Mouse (Mus musculus): ENCODE data around the gene Hcrt. TPM values are rescaled to one million over a fixed set of nuclear protein-coding genes. Genes with fewer than 3 reads are reported as not detected.
A peak's percentile ranks its signal among the peaks of the same experiment; 100 is the strongest.

Gene Hcrt
- total RNA-seq, 1 experiment from 2014 or later = not detected

- peak; percentile 90 for DNase-seq
Measured at GRCm38 (mm10) chr11:100711783-100712615, 50.7 kb downstream of the Hcrt start, which contains the start of gene Kat2a. Kat2a (minus strand) TSS chr11:100712465.

Other genes starting within 250 kb of the Hcrt start
- gene Acly, start 234.9 kb downstream of the Hcrt start, total RNA-seq (2021) = 1,778 and 1,859 TPM in 2 replicates
- 4.1 and 5.5 TPM in 2 replicates for gene Ttc25, start 217.3 kb downstream of the Hcrt start, total RNA-seq (2021)
- 35.4 and 57.8 TPM in 2 replicates for gene Cnp, start 188.0 kb downstream of the Hcrt start, total RNA-seq (2021)
- 40.3 and 46.8 TPM in 2 replicates for gene Nkiras2, start 143.7 kb downstream of the Hcrt start, total RNA-seq (2021)
- 237 and 251 TPM in 2 replicates for gene Dnajc7, start 142.8 kb downstream of the Hcrt start, total RNA-seq (2021)
- gene Zfp385c, start 70.5 kb downstream of the Hcrt start, total RNA-seq (2021) = 0.43 TPM in 1 of 2 replicates, not detected in the other
- 47.4 and 63.8 TPM in 2 replicates for gene Dhx58, start 58.7 kb downstream of the Hcrt start, total RNA-seq (2021)
- gene Kat2a, start 50.5 kb downstream of the Hcrt start, total RNA-seq (2021) = 52.2 and 53.5 TPM in 2 replicates
- not detected in 2 replicates for gene Hspb9, start 49.1 kb downstream of the Hcrt start, total RNA-seq (2021)
- gene Rab5c, start 24.7 kb downstream of the Hcrt start, total RNA-seq (2021) = 160 and 171 TPM in 2 replicates
- gene Kcnh4, start 3.0 kb downstream of the Hcrt start, total RNA-seq (2021) = 0.21 TPM in 1 of 2 replicates, not detected in the other
- 21.0 and 32.1 TPM in 2 replicates for gene Ghdc, start 8.0 kb upstream of the Hcrt start, total RNA-seq (2021)
- gene Stat5b, start 87.8 kb upstream of the Hcrt start, total RNA-seq (2021) = 89.0 and 123 TPM in 2 replicates
- gene Stat5a, start 96.4 kb upstream of the Hcrt start, total RNA-seq (2021) = 43.8 and 54.5 TPM in 2 replicates
- gene Stat3, start 176.6 kb upstream of the Hcrt start, total RNA-seq (2021) = 81.5 and 88.6 TPM in 2 replicates
- 224 and 271 TPM in 2 replicates for gene Cavin1, start 208.0 kb upstream of the Hcrt start, total RNA-seq (2021)
- gene Atp6v0a1, start 246.5 kb upstream of the Hcrt start, total RNA-seq (2021) = 106 and 144 TPM in 2 replicates

Measured in adrenal gland, postnatal 25 days (tissue).